Mouse (Mus musculus) liver, embryonic 16.5 days (tissue): ENCODE data around the gene Adgrl1. TPM values are rescaled to one million over a fixed set of nuclear protein-coding genes. Genes with fewer than 3 reads are reported as not detected.

Experiments
- ATAC-seq: fragments of 200-750 bp; cut with Nextera tagmentation; 2 replicates; pipeline ENCODE4 v1.8.0; 2017; ENCODE audit warnings: low read depth, mild to moderate bottlenecking, moderate number of reproducible peaks, moderate library complexity
- H3K27ac ChIP-seq: fragments of 300-500 bp; sonication (generic); 2 replicates; pipeline ENCODE4 v1.5.1; 2014; ENCODE audit warnings: mild to moderate bottlenecking, low read length
- H3K27me3 ChIP-seq: fragments of 300-500 bp; sonication (generic); 2 replicates; pipeline ENCODE4 v1.6.1; 2014; ENCODE audit warnings: low read depth, low read length, mixed read lengths; ENCODE audit not compliant: control insufficient read depth, insufficient read depth
- H3K36me3 ChIP-seq: fragments of 300-500 bp; sonication (generic); 2 replicates; pipeline ENCODE4 v1.6.1; 2014; ENCODE audit warnings: mild to moderate bottlenecking; ENCODE audit not compliant: control insufficient read depth, insufficient read depth
- H3K4me1 ChIP-seq: fragments of 300-500 bp; sonication (generic); 2 replicates; pipeline ENCODE4 v1.6.1; 2014; ENCODE audit warnings: low read depth, low read length, mixed read lengths; ENCODE audit not compliant: control insufficient read depth
- H3K4me2 ChIP-seq: fragments of 300-500 bp; sonication (generic); 2 replicates; pipeline ENCODE4 v1.6.1; 2014; ENCODE audit warnings: low read depth, low read length, mixed read lengths
- H3K4me3 ChIP-seq: fragments of 300-500 bp; sonication (generic); 2 replicates; pipeline ENCODE4 v1.5.1; 2014; ENCODE audit warnings: low read depth, mild to moderate bottlenecking, low read length
- H3K9ac ChIP-seq: fragments of 300-500 bp; sonication (generic); 2 replicates; pipeline ENCODE4 v1.6.1; 2014; ENCODE audit warnings: low read depth, low read length
- H3K9me3 ChIP-seq: fragments of 300-500 bp; sonication (generic); replicated peaks from 2 replicates; pipeline ENCODE4 v1.6.1; 2016; ENCODE audit warnings: low read length; ENCODE audit not compliant: control insufficient read depth
- WGBS: fragments of 180-500 bp; shearing (Covaris S2); extraction: QIAGEN DNeasy Blood & Tissue Kit; methylation state at CpG from one replicate; pipeline ENCODE4 v1.1.7; 2014; ENCODE audit not compliant: insufficient replicate concordance; 5-methylcytosine and 5-hydroxymethylcytosine counted together
- polyA plus RNA-seq: library from polyadenylated mRNA; unstranded; fragments of >200 nt; fragmentation: Nextera tagmentation; extraction: Ambion mirVana; gene quantifications from 2 replicates; pipeline ENCODE4 v1.2.1, GENCODE M21; 2015

Adgrl1 gene
- polyA plus RNA-seq, 1 experiment from 2014 or later, result 1.2 TPM

GRCm38 (mm10) chr8:83955958-83956218 is 56.0 kb downstream of the Adgrl1 start:
- under 1% methylated on average over 15 of the region's 15 CpGs for WGBS

GRCm38 (mm10) chr8:83956789-83957188 is 56.9 kb downstream of the Adgrl1 start:
- H3K27ac ChIP-seq, result 0 out of 2 replicates have a peak overlapping the region, but pooled peaks have one; percentile 25
- peaks cover 5% of the 10 kb centered on the region; the same call in 1 of the 2 replicates for H3K36me3 ChIP-seq
- H3K4me3 ChIP-seq, result peak overlapping the region; percentile 83
- H3K4me1 ChIP-seq, result peaks cover 19% of the 10 kb centered on the region
- no peaks in the 10 kb centered on the region for H3K27me3 ChIP-seq
- peak overlapping the region; percentile 83 for H3K4me2 ChIP-seq
- WGBS, result 17% methylated on average over 1 of the region's 1 CpGs
- H3K9ac ChIP-seq, result peak overlapping the region; percentile 80
- H3K9me3 ChIP-seq, result no peaks in the 10 kb centered on the region
- no peak for ATAC-seq

More at GRCm38 (mm10) chr8:83955958-83956218, 56.0 kb downstream of the Adgrl1 start:
- Histone ChIP-seq H3K27me3 (no peaks in the 10 kb centered on the region), H3K4me3 (peak overlapping the region; percentile 83), H3K4me2 (peak overlapping the region; percentile 83), H3K27ac (peak overlapping the region; percentile 78), H3K9me3 (no peaks in the 10 kb centered on the region), H3K36me3 (peaks cover 5% of the 10 kb centered on the region; the same call in 1 of the 2 replicates), H3K9ac (peak overlapping the region; percentile 80), H3K4me1 (peaks cover 19% of the 10 kb centered on the region)
- ATAC-seq, result no peak

- WGBS, result 77% methylated on average over 5 of the region's 5 CpGs
- Histone ChIP-seq H3K9ac (no peak overlapping the region), H3K9me3 (no peaks in the 10 kb centered on the region), H3K4me1 (peaks cover 3% of the 10 kb centered on the region; the same call in 1 of the 2 replicates), H3K27ac (no peak overlapping the region), H3K36me3 (peaks cover 39% of the 10 kb centered on the region), H3K27me3 (no peaks in the 10 kb centered on the region), H3K4me3 (no peak overlapping the region), H3K4me2 (no peak overlapping the region)
- peak; percentile 30; the same call in 1 of the 2 replicates for ATAC-seq
Observed at GRCm38 (mm10) chr8:83964015-83964765, 64.3 kb downstream of the Adgrl1 start.

GRCm38 (mm10) chr8:83967701-83968100 is 67.8 kb downstream of the Adgrl1 start:
- no peak for ATAC-seq
- H3K36me3 ChIP-seq, result peaks cover 45% of the 10 kb centered on the region
- H3K9me3 ChIP-seq, result no peaks in the 10 kb centered on the region
- H3K27me3 ChIP-seq, result no peaks in the 10 kb centered on the region
- peaks cover 15% of the 10 kb centered on the region for H3K4me1 ChIP-seq
- 87% methylated on average over 7 of the region's 7 CpGs for WGBS
- H3K27ac ChIP-seq, result no peak overlapping the region
- no peak overlapping the region for H3K4me3 ChIP-seq
- H3K9ac ChIP-seq, result no peak overlapping the region
- no peak overlapping the region for H3K4me2 ChIP-seq

GRCm38 (mm10) chr8:83971121-83971520 is 71.2 kb downstream of the Adgrl1 start:
- Histone ChIP-seq H3K9ac (no peak overlapping the region), H3K27ac (peak overlapping the region; percentile 0; the same call in 1 of the 2 replicates), H3K4me3 (no peak overlapping the region), H3K4me1 (peaks cover 28% of the 10 kb centered on the region), H3K9me3 (no peaks in the 10 kb centered on the region), H3K27me3 (no peaks in the 10 kb centered on the region), H3K4me2 (no peak overlapping the region), H3K36me3 (peaks cover 34% of the 10 kb centered on the region)
- WGBS, result 82% methylated on average over 4 of the region's 4 CpGs
- no peak for ATAC-seq

GRCm38 (mm10) chr8:83971661-83972060 is 71.8 kb downstream of the Adgrl1 start:
- H3K4me1 ChIP-seq, result peaks cover 28% of the 10 kb centered on the region
- H3K4me3 ChIP-seq, result peak overlapping the region; percentile 71
- H3K36me3 ChIP-seq, result peaks cover 33% of the 10 kb centered on the region
- ATAC-seq, result no peak
- H3K9ac ChIP-seq, result peak overlapping the region; percentile 74
- WGBS, result 70% methylated on average over 6 of the region's 6 CpGs
- no peaks in the 10 kb centered on the region for H3K9me3 ChIP-seq
- H3K27me3 ChIP-seq, result no peaks in the 10 kb centered on the region
- H3K27ac ChIP-seq, result peak overlapping the region; percentile 78
- H3K4me2 ChIP-seq, result peak overlapping the region; percentile 98

GRCm38 (mm10) chr8:83972150-83973120 is 72.5 kb downstream of the Adgrl1 start, which contains the start of gene Prkaca:
TSS of gene Prkaca (plus strand) at chr8:83972993.
- peaks cover 34% of the 10 kb centered on the region for H3K4me1 ChIP-seq
- H3K36me3 ChIP-seq, result peaks cover 25% of the 10 kb centered on the region
- no peaks in the 10 kb centered on the region for H3K9me3 ChIP-seq
- H3K27ac ChIP-seq, result peak within 1 kb of the TSS; percentile 78
- peak; percentile 97 for ATAC-seq
- H3K9ac ChIP-seq, result peak within 1 kb of the TSS; percentile 90
- under 1% methylated on average over 82 of the region's 94 CpGs for WGBS
- peak within 1 kb of the TSS; percentile 85 for H3K4me3 ChIP-seq
- no peaks in the 10 kb centered on the region for H3K27me3 ChIP-seq
- peak within 1 kb of the TSS; percentile 98 for H3K4me2 ChIP-seq

- Histone ChIP-seq H3K9ac (peak overlapping the region; percentile 90), H3K4me2 (peak overlapping the region; percentile 96), H3K36me3 (peaks cover 16% of the 10 kb centered on the region), H3K27ac (peak overlapping the region; percentile 40), H3K27me3 (no peaks in the 10 kb centered on the region), H3K4me3 (peak overlapping the region; percentile 85), H3K4me1 (peaks cover 39% of the 10 kb centered on the region), H3K9me3 (no peaks in the 10 kb centered on the region)
- WGBS, result 8% methylated on average over 35 of the region's 37 CpGs
- peak; percentile 3; the same call in 1 of the 2 replicates for ATAC-seq
Observed at GRCm38 (mm10) chr8:83973161-83974031, 73.5 kb downstream of the Adgrl1 start.
